Mouse (Mus musculus): ENCODE results near the gene Insc. TPM values are rescaled to one million over a fixed set of nuclear protein-coding genes. Genes with fewer than 3 reads are reported as not detected.

Gene Insc
- polyA plus RNA-seq, 1 experiment, result 1.9 TPM

- H3K36me3 ChIP-seq (ENCODE audit: control insufficient read depth, insufficient read depth, low read length), result no peaks in the 10 kb centered on the region
- H3K4me3 ChIP-seq (ENCODE audit: low read depth, low read length), result no peak overlapping the region
- TF ChIP-seq CTCF (IDR thresholded peaks at IDR 0.05; ENCODE audit: extremely low read depth, insufficient read length, insufficient replicate concordance, low read depth, low read length), result no peak
- no peak for TF ChIP-seq POLR2A (IDR thresholded peaks at IDR 0.05; ENCODE audit: low read depth, low read length)
- no peaks in the 10 kb centered on the region for H3K27me3 ChIP-seq (ENCODE audit: control insufficient read depth, insufficient read depth, low read length)
- WGBS, result 23% methylated on average over 5 of the region's 5 CpGs
- H3K4me1 ChIP-seq (ENCODE audit: control insufficient read depth, insufficient read depth, insufficient read length, low read length), result peaks cover 8% of the 10 kb centered on the region; the same call in 1 of the 2 replicates
- H3K27ac ChIP-seq (ENCODE audit: insufficient read depth, low read depth, low read length), result peak overlapping the region; percentile 87
These were observed 96.7 kb downstream of the Insc start for GRCm38 (mm10) chr7:114840029-114840745.

DNA sequence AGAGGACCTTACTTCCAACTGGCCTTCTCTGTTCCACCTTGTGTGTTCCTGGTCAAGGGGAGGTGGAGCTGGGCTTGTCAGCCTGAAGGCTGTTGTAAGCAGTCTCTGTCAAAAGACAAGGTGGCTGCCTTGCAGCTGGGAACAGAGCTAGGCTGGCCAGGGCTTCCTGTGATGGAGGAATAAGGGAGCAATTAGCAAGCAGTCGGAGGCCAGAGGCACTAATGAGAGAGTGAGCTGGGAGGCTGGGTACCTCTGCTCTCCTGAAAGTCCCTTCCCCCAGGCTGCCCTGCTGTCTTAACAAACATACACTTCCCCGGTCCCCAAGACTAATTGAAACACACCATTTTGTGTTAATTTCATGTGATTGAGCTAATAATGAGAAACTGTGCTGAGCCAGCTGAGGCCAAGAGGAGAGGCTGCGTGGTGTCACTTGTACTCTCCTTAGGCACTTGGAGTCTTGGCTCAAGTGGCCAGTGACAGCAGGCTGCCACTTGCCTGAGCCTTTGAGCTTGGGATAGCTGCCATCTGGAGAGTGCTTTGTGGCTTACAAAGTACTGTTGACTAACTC is 99.2 kb downstream of the Insc start:
- Histone ChIP-seq H3K36me3 (ENCODE audit: control insufficient read depth, insufficient read depth, low read length) (no peaks in the 10 kb centered on the region), H3K4me1 (ENCODE audit: control insufficient read depth, insufficient read depth, insufficient read length, low read length) (peaks cover 23% of the 10 kb centered on the region), H3K4me3 (ENCODE audit: low read depth, low read length) (no peak overlapping the region), H3K27me3 (ENCODE audit: control insufficient read depth, insufficient read depth, low read length) (no peaks in the 10 kb centered on the region), H3K27ac (ENCODE audit: insufficient read depth, low read depth, low read length) (no peak overlapping the region)
- WGBS, result 74% methylated on average over 3 of the region's 3 CpGs
- TF ChIP-seq CTCF (IDR thresholded peaks at IDR 0.05; ENCODE audit: extremely low read depth, insufficient read length, insufficient replicate concordance, low read depth, low read length) (no peak), POLR2A (IDR thresholded peaks at IDR 0.05; ENCODE audit: low read depth, low read length) (no peak)

DNA sequence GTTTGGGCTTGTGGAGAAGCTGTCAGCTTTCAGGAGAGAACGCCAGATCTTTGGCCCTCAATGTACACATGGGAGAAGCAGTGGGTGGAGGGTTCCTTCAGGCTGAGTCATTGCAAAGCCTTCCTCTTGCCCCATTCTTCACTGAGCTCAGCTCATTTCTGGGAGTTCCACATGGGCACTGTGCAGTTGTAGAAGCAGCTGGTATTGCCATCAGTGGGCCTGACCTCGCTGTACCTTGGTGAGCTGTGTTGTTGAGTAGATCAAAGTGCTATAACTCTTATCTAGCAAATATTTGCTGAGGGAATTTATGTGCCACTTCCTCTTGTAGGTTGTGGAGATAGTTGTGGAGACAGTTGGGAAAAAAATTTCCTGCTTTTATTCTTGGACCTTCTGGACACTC is 103.7 kb downstream of the Insc start:
- WGBS, result 12% methylated on average over 2 of the region's 2 CpGs
- Histone ChIP-seq H3K27ac (ENCODE audit: insufficient read depth, low read depth, low read length) (peak overlapping the region; percentile 95), H3K4me1 (ENCODE audit: control insufficient read depth, insufficient read depth, insufficient read length, low read length) (peaks cover 34% of the 10 kb centered on the region), H3K4me3 (ENCODE audit: low read depth, low read length) (no peak overlapping the region), H3K27me3 (ENCODE audit: control insufficient read depth, insufficient read depth, low read length) (no peaks in the 10 kb centered on the region), H3K36me3 (ENCODE audit: control insufficient read depth, insufficient read depth, low read length) (no peaks in the 10 kb centered on the region)
- no peak for TF ChIP-seq POLR2A (IDR thresholded peaks at IDR 0.05; ENCODE audit: low read depth, low read length)
- TF ChIP-seq CTCF (IDR thresholded peaks at IDR 0.05; ENCODE audit: extremely low read depth, insufficient read length, insufficient replicate concordance, low read depth, low read length), result no peak

DNA sequence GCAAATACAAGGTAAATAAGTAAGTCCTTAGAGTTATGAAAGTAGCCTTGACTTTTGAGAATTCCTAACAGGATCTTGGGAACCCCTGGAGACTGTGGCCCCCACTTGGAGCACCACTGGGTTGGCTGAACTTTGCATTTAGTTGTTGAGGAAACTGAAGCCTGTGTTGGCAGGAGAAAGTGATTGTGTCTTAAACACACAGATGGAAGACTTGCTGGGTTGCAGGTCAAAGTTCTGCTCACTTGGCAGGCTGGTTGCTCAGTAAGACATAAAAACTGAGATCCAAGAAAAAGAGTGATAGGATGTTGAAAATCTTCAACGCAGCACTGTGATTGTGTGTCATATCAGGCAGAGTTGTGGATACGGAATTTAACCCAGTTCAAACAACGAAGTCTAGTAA is 108.9 kb downstream of the Insc start:
- no peaks in the 10 kb centered on the region for H3K27me3 ChIP-seq (ENCODE audit: control insufficient read depth, insufficient read depth, low read length)
- no peak for TF ChIP-seq POLR2A (IDR thresholded peaks at IDR 0.05; ENCODE audit: low read depth, low read length)
- no peak for TF ChIP-seq CTCF (IDR thresholded peaks at IDR 0.05; ENCODE audit: extremely low read depth, insufficient read length, insufficient replicate concordance, low read depth, low read length)
- H3K27ac ChIP-seq (ENCODE audit: insufficient read depth, low read depth, low read length), result peak overlapping the region; percentile 85
- H3K4me1 ChIP-seq (ENCODE audit: control insufficient read depth, insufficient read depth, insufficient read length, low read length), result peaks cover 33% of the 10 kb centered on the region
- H3K4me3 ChIP-seq (ENCODE audit: low read depth, low read length), result no peak overlapping the region
- 21% methylated on average over 3 of the region's 3 CpGs for WGBS
- H3K36me3 ChIP-seq (ENCODE audit: control insufficient read depth, insufficient read depth, low read length), result no peaks in the 10 kb centered on the region

DNA sequence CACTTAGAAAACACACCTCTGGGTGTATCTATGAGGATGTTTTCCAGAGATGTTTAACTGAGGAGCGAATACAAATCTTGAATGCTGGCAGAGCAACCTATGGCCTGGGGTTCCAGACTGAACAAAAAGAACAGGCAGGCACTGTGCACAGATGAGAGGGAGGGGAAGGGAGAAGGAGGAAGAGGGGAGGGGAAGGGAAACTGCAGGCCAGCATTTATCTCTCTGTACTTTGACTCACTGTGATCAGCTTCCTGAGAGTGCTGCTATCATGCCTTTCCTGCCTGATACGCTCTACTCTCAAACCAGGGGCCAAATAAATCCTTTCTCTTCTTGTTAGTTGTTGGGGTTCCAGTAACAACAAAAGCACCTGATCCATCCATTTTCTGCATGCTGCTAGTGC is 110.7 kb downstream of the Insc start:
- TF ChIP-seq POLR2A (IDR thresholded peaks at IDR 0.05; ENCODE audit: low read depth, low read length), result no peak
- TF ChIP-seq CTCF (IDR thresholded peaks at IDR 0.05; ENCODE audit: extremely low read depth, insufficient read length, insufficient replicate concordance, low read depth, low read length), result no peak
- peaks cover 21% of the 10 kb centered on the region for H3K4me1 ChIP-seq (ENCODE audit: control insufficient read depth, insufficient read depth, insufficient read length, low read length)
- H3K4me3 ChIP-seq (ENCODE audit: low read depth, low read length), result no peak overlapping the region
- H3K27me3 ChIP-seq (ENCODE audit: control insufficient read depth, insufficient read depth, low read length), result no peaks in the 10 kb centered on the region
- 16% methylated on average over 2 of the region's 2 CpGs for WGBS
- H3K27ac ChIP-seq (ENCODE audit: insufficient read depth, low read depth, low read length), result peak overlapping the region; percentile 99
- H3K36me3 ChIP-seq (ENCODE audit: control insufficient read depth, insufficient read depth, low read length), result no peaks in the 10 kb centered on the region

- TF ChIP-seq POLR2A (IDR thresholded peaks at IDR 0.05; ENCODE audit: low read depth, low read length), result no peak
- TF ChIP-seq CTCF (IDR thresholded peaks at IDR 0.05; ENCODE audit: extremely low read depth, insufficient read length, insufficient replicate concordance, low read depth, low read length), result peak; percentile 19; the same call in 1 of the 2 replicates
- H3K27me3 ChIP-seq (ENCODE audit: control insufficient read depth, insufficient read depth, low read length), result no peaks in the 10 kb centered on the region
These were observed 117.5 kb downstream of the Insc start for GRCm38 (mm10) chr7:114860858-114861523.

More at GRCm38 (mm10) chr7:114860858-114861523, 117.5 kb downstream of the Insc start:
- no peaks in the 10 kb centered on the region for H3K36me3 ChIP-seq (ENCODE audit: control insufficient read depth, insufficient read depth, low read length)
- WGBS, result 57% methylated on average over 3 of the region's 3 CpGs
- H3K27ac ChIP-seq (ENCODE audit: insufficient read depth, low read depth, low read length), result no peak overlapping the region
- no peak overlapping the region for H3K4me3 ChIP-seq (ENCODE audit: low read depth, low read length)
- H3K4me1 ChIP-seq (ENCODE audit: control insufficient read depth, insufficient read depth, insufficient read length, low read length), result no peaks in the 10 kb centered on the region

Measured in small intestine, adult 2 months (tissue).